Mouse (Mus musculus) erythroblast, embryonic 14.5 days (primary cell): ENCODE measurements around the gene Ncbp3.

ENCODE experiments used
- GATA1 ChIP-seq: IDR thresholded peaks from 2 replicates; pipeline ENCODE4 v1.6.1; 2012; ENCODE audit warnings: low read length, inconsistent platforms, mixed read lengths
- TAL1 ChIP-seq: IDR thresholded peaks from 3 replicates; pipeline ENCODE4 v1.6.1; 2012; ENCODE audit warnings: low read length, inconsistent platforms, mixed read lengths

GRCm38 (mm10) chr11:73059630-73060029 lies 12.0 kb downstream of the Ncbp3 start:
- TF ChIP-seq GATA1 (no peak), TAL1 (no peak)
